Mouse (Mus musculus): ENCODE data around the gene Vcl.

The Vcl gene

GRCm38 (mm10) chr14:20928848-20929745, at the start of gene Vcl:
Vcl (plus strand) TSS chr14:20929398.
- in situ Hi-C loops (cut with MboI, MseI) = loop anchor here (5.0 to 10.0 kb wide), 2 partner anchors 43 to 954 kb away; partner anchors contain the start of gene Gng2 (in 1 of the 2)

- in situ Hi-C loops (cut with MboI, MseI) = no loop called here
These were observed 44.5 kb upstream of the Vcl start for GRCm38 (mm10) chr14:20884691-20885090.

- in situ Hi-C loops (cut with MboI, MseI) = no loop called here
These were observed 43.9 kb upstream of the Vcl start for GRCm38 (mm10) chr14:20885091-20885888.

GRCm38 (mm10) chr14:20886266-20886665, 42.9 kb upstream of the Vcl start:
- in situ Hi-C loops (cut with MboI, MseI) = no loop called here

- in situ Hi-C loops (cut with MboI, MseI) = no loop called here
These were observed 41.6 kb upstream of the Vcl start for GRCm38 (mm10) chr14:20887541-20888085.

- in situ Hi-C loops (cut with MboI, MseI) = no loop called here
These were observed 37.2 kb upstream of the Vcl start for GRCm38 (mm10) chr14:20891941-20892402.

GRCm38 (mm10) chr14:20893815-20894214, 35.4 kb upstream of the Vcl start:
- in situ Hi-C loops (cut with MboI, MseI) = no loop called here

GRCm38 (mm10) chr14:20901267-20901666, 27.9 kb upstream of the Vcl start:
- in situ Hi-C loops (cut with MboI, MseI) = loop anchor here in 1 of 2 experiments (10.0 kb wide), 1 partner anchor 94 kb away; no protein-coding TSS in a partner anchor

- in situ Hi-C loops (cut with MboI, MseI) = loop anchor here in 1 of 2 experiments (10.0 kb wide), 1 partner anchor 92 kb away; no protein-coding TSS in a partner anchor
These were observed 26.1 kb upstream of the Vcl start for GRCm38 (mm10) chr14:20903137-20903536.

GRCm38 (mm10) chr14:20911811-20912210, 17.4 kb upstream of the Vcl start:
- in situ Hi-C loops (cut with MboI, MseI) = loop anchor here in 1 of 2 experiments (5.0 to 10.0 kb wide), 2 partner anchors 90 to 893 kb away; no protein-coding TSS in a partner anchor

- in situ Hi-C loops (cut with MboI, MseI) = loop anchor here in 1 of 2 experiments (5.0 to 10.0 kb wide), 2 partner anchors 88 to 890 kb away; no protein-coding TSS in a partner anchor
These were observed 14.8 kb upstream of the Vcl start for GRCm38 (mm10) chr14:20914415-20914814.

- in situ Hi-C loops (cut with MboI, MseI) = loop anchor here in 1 of 2 experiments (10.0 kb wide), 1 partner anchor 888 kb away; no protein-coding TSS in a partner anchor
These were observed 12.3 kb upstream of the Vcl start for GRCm38 (mm10) chr14:20916625-20917612.

GRCm38 (mm10) chr14:20924071-20924789, 5.0 kb upstream of the Vcl start:
- in situ Hi-C loops (cut with MboI, MseI) = loop anchor here in 1 of 2 experiments (10.0 kb wide), 1 partner anchor 949 kb away; the partner anchor contains the start of gene Gng2

- in situ Hi-C loops (cut with MboI, MseI) = loop anchor here (5.0 to 10.0 kb wide), 2 partner anchors 45 to 953 kb away; partner anchors contain the start of gene Gng2 (in 1 of the 2)
These were observed 1.5 kb upstream of the Vcl start for GRCm38 (mm10) chr14:20927470-20928307.

- in situ Hi-C loops (cut with MboI, MseI) = loop anchor here (5.0 to 10.0 kb wide), 2 partner anchors 44 to 953 kb away; partner anchors contain the start of gene Gng2 (in 1 of the 2)
These were observed 901 bp upstream of the Vcl start for GRCm38 (mm10) chr14:20928308-20928685.

GRCm38 (mm10) chr14:20929814-20930434, 726 bp downstream of the Vcl start:
- in situ Hi-C loops (cut with MboI, MseI) = loop anchor here (5.0 to 10.0 kb wide), 2 partner anchors 42 to 955 kb away; partner anchors contain the start of gene Gng2 (in 1 of the 2)

GRCm38 (mm10) chr14:20930481-20931391, 1.5 kb downstream of the Vcl start:
- in situ Hi-C loops (cut with MboI, MseI) = no loop called here
